Mouse (Mus musculus) MEL (cell line): ENCODE measurements at regions not wholly inside any gene's neighbourhood (a gene's known extent, or its start where the extent isn't known, plus 50 kb on each side); places are given as distances from the start of the nearest gene placed in this dataset.

ENCODE experiments used
- CTCF ChIP-seq, 3 experiments: IDR thresholded peaks in 2 of 3; conservative IDR thresholded peaks in 1 of 3; 2 replicates each; pipeline ENCODE4 v1.5.1; 2011 to 2012; ENCODE audit warnings: low read length in 3 of 3, low read depth in 2 of 3, mild to moderate bottlenecking in 2 of 3, improper control_type of control experiment in 1 of 3, inconsistent platforms in 1 of 3, mixed read lengths in 1 of 3, moderate library complexity in 1 of 3; ENCODE audit not compliant: control insufficient read depth in 1 of 3, insufficient read depth in 1 of 3, poor library complexity in 1 of 3, severe bottlenecking in 1 of 3
- EP300 ChIP-seq, 2 experiments: IDR thresholded peaks; 2 replicates each; pipeline ENCODE4 v1.6.1; 2011; ENCODE audit warnings: improper control_type of control experiment in 2 of 2, low read length in 2 of 2, low read depth in 1 of 2, mild to moderate bottlenecking in 1 of 2
- GATA1 ChIP-seq: IDR thresholded peaks from 2 replicates; pipeline ENCODE4 v1.6.1; 2011; ENCODE audit warnings: low read depth, low read length, improper control_type of control experiment
- RCOR1 ChIP-seq: IDR thresholded peaks from 2 replicates; pipeline ENCODE4 v1.6.1; 2012; ENCODE audit warnings: low read depth, mild to moderate bottlenecking, inconsistent platforms, low read length, improper control_type of control experiment
- SIN3A ChIP-seq: IDR thresholded peaks from 2 replicates; pipeline ENCODE4 v1.6.1; 2012; ENCODE audit warnings: low read length, improper control_type of control experiment, inconsistent platforms
- USF1 ChIP-seq: IDR thresholded peaks from 2 replicates; pipeline ENCODE4 v1.6.1; 2014; ENCODE audit warnings: low read depth, mild to moderate bottlenecking, inconsistent platforms, low read length, improper control_type of control experiment, moderate library complexity
- ZNF384 ChIP-seq: IDR thresholded peaks from 2 replicates; pipeline ENCODE4 v1.6.1; 2012; ENCODE audit warnings: low read depth, mild to moderate bottlenecking, inconsistent platforms, low read length, improper control_type of control experiment

DNA sequence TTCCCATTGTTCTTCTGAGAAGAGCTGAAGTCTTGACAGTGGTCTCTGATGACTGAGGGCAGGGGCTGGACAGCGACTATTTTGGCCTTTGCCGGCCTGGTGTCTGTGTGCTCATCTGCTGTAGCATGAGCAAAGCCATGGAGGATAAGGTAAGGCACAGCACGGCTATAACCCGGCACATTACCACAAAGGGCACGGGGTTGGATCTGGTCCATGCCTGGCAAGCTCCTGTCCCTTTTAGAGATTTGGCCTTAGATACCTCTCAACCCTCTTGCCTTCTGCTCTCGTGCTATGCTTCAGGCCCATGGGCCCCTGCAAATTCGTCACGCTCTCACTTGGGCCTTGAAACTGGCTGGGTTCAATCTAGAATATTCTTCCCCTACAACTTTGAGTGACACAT lies 379.0 kb downstream of the Slc4a3 start:
- TF ChIP-seq EP300 (IDR thresholded peaks at IDR 0.05; ENCODE audit: low read depth in 1 of 2, low read length in 2 of 2): no peak
- no peak for TF ChIP-seq ZNF384
- TF ChIP-seq CTCF (IDR thresholded peaks at IDR 0.05 in 2 of 3, conservative IDR thresholded peaks at IDR 0.05 in 1 of 3; ENCODE audit: control insufficient read depth in 1 of 3, insufficient read depth in 1 of 3, low read depth in 2 of 3, low read length in 3 of 3, poor library complexity in 1 of 3, severe bottlenecking in 1 of 3): no peak
- TF ChIP-seq USF1: no peak
- no peak for TF ChIP-seq SIN3A
- TF ChIP-seq RCOR1: no peak
- TF ChIP-seq GATA1: no peak
